Mouse (Mus musculus) cerebellum, adult 2 months (tissue): Measurements from ENCODE around the gene Spag9. TPM values are rescaled to one million over a fixed set of nuclear protein-coding genes. Genes with fewer than 3 reads are reported as not detected.
A peak's percentile ranks its signal among the peaks of the same experiment; 100 is the strongest.

ENCODE experiments used
- DNase-seq, 2 experiments: peaks; one replicate each; pipeline ENCODE4 v3.0.0; 2021
- H3K27ac ChIP-seq: fragments of 200-500 bp; 2 replicates; pipeline ENCODE4 v1.5.1; 2012; ENCODE audit warnings: low read length, control low read depth, inconsistent platforms; ENCODE audit not compliant: insufficient read depth
- H3K27me3 ChIP-seq: fragments of 200-500 bp; 2 replicates; pipeline ENCODE4 v1.6.1; 2012; ENCODE audit warnings: inconsistent platforms, mild to moderate bottlenecking, low read length, moderate library complexity; ENCODE audit not compliant: control insufficient read depth, insufficient read depth
- H3K4me1 ChIP-seq: fragments of 200-500 bp; 2 replicates; pipeline ENCODE4 v1.6.1; 2011; ENCODE audit warnings: low read length; ENCODE audit not compliant: control insufficient read depth, insufficient read depth
- H3K4me3 ChIP-seq: fragments of 200-500 bp; replicated peaks from 2 replicates; pipeline ENCODE3; 2011; ENCODE audit warnings: mild to moderate bottlenecking, low read depth, low read length, control low read depth; ENCODE audit not compliant: insufficient read depth
- CTCF ChIP-seq: fragments of 200-500 bp; IDR thresholded peaks from 2 replicates; pipeline ENCODE4 v1.5.1; 2011; ENCODE audit warnings: low read depth, mild to moderate bottlenecking, control low read depth, low read length, moderate library complexity, borderline replicate concordance; ENCODE audit not compliant: insufficient read depth
- POLR2A ChIP-seq: fragments of 200-500 bp; IDR thresholded peaks from 2 replicates; pipeline ENCODE4 v1.6.1; 2011; ENCODE audit warnings: low read length, control low read depth, borderline replicate concordance; ENCODE audit not compliant: insufficient read depth
- WGBS: fragments of 180-500 bp; shearing (Covaris S2); methylation state at CpG from one replicate; pipeline ENCODE4 v1.1.7; 2018; 5-methylcytosine and 5-hydroxymethylcytosine counted together
- polyA plus RNA-seq: library from polyadenylated mRNA; depleted of rRNA; stranded (reverse); fragments of >200 nt; gene quantifications from 2 replicates; pipeline ENCODE4 v1.2.3, GENCODE M21; 2012

Gene Spag9
- polyA plus RNA-seq, 1 experiment = 134 TPM

GRCm38 (mm10) chr11:93988328-93989062 lies 7.4 kb upstream of the Spag9 start:
- no peak for DNase-seq
- no peak for TF ChIP-seq POLR2A
- no peak for TF ChIP-seq CTCF
- WGBS = 68% methylated on average over 12 of the region's 12 CpGs
- Histone ChIP-seq H3K27ac (no peak overlapping the region), H3K4me1 (no peaks in the 10 kb centered on the region), H3K27me3 (no peaks in the 10 kb centered on the region), H3K4me3 (no peak overlapping the region)

DNA sequence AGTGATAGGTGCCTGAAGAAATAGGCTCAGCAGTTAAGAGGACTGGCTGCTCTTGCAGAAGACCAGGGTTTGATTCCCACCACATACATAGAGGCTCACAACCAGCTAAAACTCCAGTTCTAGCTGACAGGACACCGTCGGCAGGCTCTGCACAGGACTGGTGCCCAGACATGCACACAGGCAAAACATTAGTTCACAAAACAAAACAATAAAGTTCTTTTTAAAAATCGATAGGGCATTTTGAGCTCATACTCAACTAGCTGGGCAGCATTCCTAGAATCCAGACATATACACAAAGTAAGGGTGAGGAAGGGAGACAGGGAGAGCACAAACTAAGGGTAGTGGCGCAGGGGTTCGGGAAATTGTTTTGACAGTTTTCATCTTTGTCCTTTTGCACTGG lies 1.4 kb upstream of the Spag9 start:
- no peaks in the 10 kb centered on the region for H3K27me3 ChIP-seq
- WGBS = 52% methylated on average over 5 of the region's 5 CpGs
- peak overlapping the region; percentile 100 for H3K4me3 ChIP-seq
- peak; percentile 12 to 27 for DNase-seq
- peak overlapping the region; percentile 99; the same call in 1 of the 2 replicates for H3K27ac ChIP-seq
- H3K4me1 ChIP-seq = peaks cover 3% of the 10 kb centered on the region
- TF ChIP-seq POLR2A (no peak), CTCF (no peak)

DNA sequence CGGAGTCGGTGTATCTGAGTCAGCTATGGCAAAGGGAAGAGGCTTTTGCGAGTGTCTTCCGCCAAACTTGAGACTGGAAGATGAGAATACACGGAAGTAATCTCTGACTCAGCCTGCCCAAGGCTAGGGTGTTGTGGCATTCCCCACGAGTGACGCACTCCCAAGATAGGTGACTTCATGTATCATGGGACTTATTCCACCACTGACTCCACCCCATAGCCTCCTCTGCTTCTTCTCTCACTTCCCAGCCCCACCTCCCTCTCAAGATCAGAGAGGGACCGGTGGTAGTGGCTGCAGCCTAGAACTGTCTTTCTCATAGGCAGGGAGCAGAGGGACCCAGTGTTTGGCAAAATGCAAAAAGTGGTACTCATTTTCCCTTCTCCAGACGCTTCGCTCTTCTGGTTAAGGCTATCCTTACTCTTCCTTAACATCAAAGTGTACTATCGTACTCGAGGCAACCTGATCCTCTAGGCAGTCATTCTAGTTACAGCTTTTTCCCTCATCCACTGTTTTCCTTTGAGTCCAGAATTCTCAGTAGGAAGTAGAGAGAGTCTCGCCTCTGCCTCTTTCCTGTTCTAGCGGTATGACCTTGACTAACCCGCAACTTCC lies 676 bp upstream of the Spag9 start:
- no peaks in the 10 kb centered on the region for H3K27me3 ChIP-seq
- WGBS = 3% methylated on average over 15 of the region's 15 CpGs
- peak overlapping the region; percentile 100 for H3K4me3 ChIP-seq
- DNase-seq = peak; percentile 78 to 89
- TF ChIP-seq CTCF = no peak
- TF ChIP-seq POLR2A = peak; percentile 62; the same call in 1 of the 2 replicates
- H3K4me1 ChIP-seq = peaks cover 3% of the 10 kb centered on the region
- peak overlapping the region; percentile 99 for H3K27ac ChIP-seq

DNA sequence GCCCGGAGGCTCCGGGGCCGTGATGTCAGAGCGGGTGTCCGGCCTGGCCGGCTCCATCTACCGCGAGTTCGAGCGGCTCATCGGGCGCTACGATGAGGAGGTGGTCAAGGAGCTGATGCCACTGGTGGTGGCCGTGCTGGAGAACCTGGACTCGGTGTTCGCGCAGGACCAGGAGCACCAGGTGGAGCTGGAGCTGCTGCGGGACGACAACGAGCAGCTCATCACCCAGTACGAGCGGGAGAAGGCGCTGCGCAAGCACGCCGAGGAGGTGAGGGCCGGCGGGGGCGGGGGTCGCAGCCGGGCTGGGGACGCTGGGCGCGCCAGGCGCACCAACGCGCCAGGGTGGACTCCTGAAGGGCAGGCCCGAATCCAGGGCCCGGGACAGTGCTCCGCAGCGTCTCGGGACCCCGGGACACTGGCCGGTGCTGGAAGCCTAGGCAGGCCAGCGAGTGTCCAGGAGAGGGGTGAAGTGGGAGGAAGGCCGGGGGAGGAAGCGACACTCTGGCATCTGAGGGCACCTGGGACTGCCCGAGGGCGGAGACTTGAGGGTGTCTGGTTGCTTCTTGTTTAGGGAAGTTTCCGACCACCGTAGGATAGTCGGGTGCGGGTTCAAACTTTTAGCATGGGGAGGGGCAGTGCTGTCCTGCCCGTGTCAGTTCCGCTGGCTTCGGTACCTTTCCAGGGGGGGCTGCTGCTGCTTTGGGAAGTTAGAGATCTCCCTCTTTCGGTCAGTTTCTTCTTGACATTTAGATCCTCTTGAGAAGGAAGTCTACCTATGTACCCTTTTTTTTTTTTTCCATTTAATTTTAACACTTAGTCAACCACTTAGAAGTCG lies 632 bp downstream of the Spag9 start:
- H3K4me3 ChIP-seq = peak overlapping the region; percentile 93
- TF ChIP-seq POLR2A = no peak
- no peak for TF ChIP-seq CTCF
- WGBS = under 1% methylated on average over 57 of the region's 58 CpGs
- H3K4me1 ChIP-seq = peaks cover 3% of the 10 kb centered on the region
- no peak for DNase-seq
- no peaks in the 10 kb centered on the region for H3K27me3 ChIP-seq
- H3K27ac ChIP-seq = peak overlapping the region; percentile 73

DNA sequence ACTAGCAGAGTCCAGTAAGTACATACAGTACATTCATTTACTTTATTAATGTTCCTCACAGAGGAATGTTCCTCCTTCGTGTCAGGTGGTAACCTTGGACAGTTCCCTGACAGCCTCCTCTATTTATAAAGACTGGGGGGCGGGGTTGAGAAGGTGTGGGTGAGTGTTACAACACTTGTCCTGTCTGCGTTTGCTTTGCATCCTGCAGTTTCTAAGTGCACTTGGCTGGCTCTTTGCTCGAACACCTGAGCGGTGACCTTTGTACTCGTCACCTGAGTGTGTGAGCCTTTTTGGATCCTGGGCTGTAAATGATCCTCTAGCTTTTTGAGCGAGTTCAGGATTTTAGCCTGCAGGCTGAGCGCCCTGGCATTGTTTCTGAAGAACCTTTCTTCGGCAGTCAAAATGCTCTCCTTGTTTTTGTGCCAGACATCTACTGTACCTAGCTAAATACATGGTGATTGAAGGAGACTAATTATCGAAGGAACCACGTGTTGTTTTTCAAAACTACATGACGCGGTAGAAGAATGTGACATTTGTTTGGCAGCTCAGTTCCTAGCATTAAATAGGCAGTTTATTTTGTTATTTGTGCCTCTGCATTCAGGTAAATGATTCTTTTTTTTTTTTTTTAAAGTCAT lies 1.4 kb downstream of the Spag9 start:
- Histone ChIP-seq H3K4me1 (peaks cover 3% of the 10 kb centered on the region), H3K27ac (no peak overlapping the region), H3K27me3 (no peaks in the 10 kb centered on the region), H3K4me3 (peak overlapping the region; percentile 53)
- no peak for TF ChIP-seq POLR2A
- no peak for TF ChIP-seq CTCF
- WGBS = 5% methylated on average over 13 of the region's 13 CpGs
- DNase-seq = peak; percentile 26 to 33

DNA sequence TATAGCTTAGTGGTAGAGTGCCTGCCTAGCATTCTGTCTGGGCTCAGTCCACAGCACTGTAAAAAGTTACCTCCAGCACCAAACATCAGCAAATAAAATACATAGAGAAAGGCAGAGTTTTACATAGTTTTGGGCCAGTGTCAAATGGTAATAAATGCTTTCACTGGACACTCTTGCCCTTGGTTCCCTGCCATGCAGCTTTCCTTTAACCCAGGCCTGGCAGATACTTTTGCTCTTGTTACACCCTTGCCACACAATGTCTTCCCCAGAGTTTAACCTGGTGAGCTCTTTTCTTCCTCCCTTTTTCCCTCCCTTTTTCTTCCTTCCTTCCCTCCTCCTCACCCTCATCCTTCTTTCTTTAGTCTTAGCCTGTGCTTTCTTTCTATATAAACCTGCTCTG lies 3.4 kb downstream of the Spag9 start:
- TF ChIP-seq POLR2A = no peak
- no peak for TF ChIP-seq CTCF

DNA sequence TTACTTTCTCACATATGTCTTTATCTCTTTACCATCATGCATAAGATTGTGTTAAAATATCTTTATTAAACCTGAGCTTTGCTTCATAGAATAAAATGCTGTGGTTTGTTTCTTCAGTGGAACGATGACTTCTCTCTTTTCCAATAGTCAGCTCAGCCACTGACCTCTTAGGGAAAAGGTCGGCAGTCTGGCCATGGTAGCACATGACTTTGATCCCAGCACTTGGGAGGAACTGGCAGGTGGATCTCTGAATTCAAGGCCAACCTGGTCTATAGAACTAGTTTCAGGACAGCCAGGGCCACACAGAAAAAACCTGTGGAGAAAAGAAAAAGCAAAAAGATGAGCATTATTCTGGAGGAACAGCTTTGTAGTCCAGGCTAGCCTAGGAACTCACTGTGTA lies 7.5 kb downstream of the Spag9 start:
- no peaks in the 10 kb centered on the region for H3K27me3 ChIP-seq
- H3K4me3 ChIP-seq = no peak overlapping the region
- no peak for DNase-seq
- no peak overlapping the region for H3K27ac ChIP-seq
- no peak for TF ChIP-seq CTCF
- no peaks in the 10 kb centered on the region; the same call in none of the 2 replicates for H3K4me1 ChIP-seq
- WGBS = 91% methylated on average over 2 of the region's 2 CpGs

More for the DNA sequence above, 3.4 kb downstream of the Spag9 start:
- no peak for DNase-seq
- Histone ChIP-seq H3K27me3 (no peaks in the 10 kb centered on the region), H3K4me3 (no peak overlapping the region), H3K4me1 (peaks cover 3% of the 10 kb centered on the region), H3K27ac (no peak overlapping the region)

DNA sequence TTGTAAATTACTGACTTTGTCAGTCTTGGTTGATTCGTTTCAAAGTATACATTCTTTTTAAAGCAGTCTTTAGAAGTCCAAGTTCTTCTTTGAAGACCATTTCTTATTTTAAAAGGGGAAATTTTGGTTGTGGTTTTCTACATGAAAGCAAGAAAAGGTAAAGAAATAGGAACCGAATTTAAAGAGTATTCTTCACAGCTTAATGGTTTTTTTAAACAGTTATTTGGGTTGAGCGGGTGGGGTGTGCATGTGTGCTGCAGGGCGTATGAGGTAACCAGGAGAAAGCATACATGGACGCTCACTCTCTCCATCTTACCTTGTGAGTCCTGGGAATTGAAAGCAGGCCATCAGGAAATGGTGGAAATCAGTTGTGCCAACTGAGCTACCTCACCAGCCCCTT lies 23.2 kb downstream of the Spag9 start:
- H3K27ac ChIP-seq = no peak overlapping the region
- 91% methylated on average over 5 of the region's 5 CpGs for WGBS
- H3K4me1 ChIP-seq = no peaks in the 10 kb centered on the region
- no peak for DNase-seq
- H3K4me3 ChIP-seq = no peak overlapping the region
- no peak for TF ChIP-seq POLR2A
- no peak for TF ChIP-seq CTCF
- H3K27me3 ChIP-seq = no peaks in the 10 kb centered on the region
